Mouse (Mus musculus) heart, embryonic 12.5 days (tissue): Measurements from ENCODE around the gene Nucks1. TPM values are rescaled to one million over a fixed set of nuclear protein-coding genes. Genes with fewer than 3 reads are reported as not detected.

Experiments
- ATAC-seq: fragments of 200-750 bp; cut with Nextera tagmentation; 2 replicates; pipeline ENCODE4 v1.8.0; 2017; ENCODE audit warnings: moderate TSS enrichment, moderate library complexity; ENCODE audit not compliant: insufficient number of reproducible peaks, low FRiP score
- H3K27ac ChIP-seq: fragments of 300-500 bp; sonication (generic); 2 replicates; pipeline ENCODE4 v1.5.1; 2016; ENCODE audit warnings: mild to moderate bottlenecking, moderate library complexity; ENCODE audit not compliant: poor library complexity, severe bottlenecking
- H3K27me3 ChIP-seq: fragments of 300-500 bp; sonication (generic); replicated peaks from 2 replicates; pipeline ENCODE4 v1.6.1; 2016; ENCODE audit warnings: mild to moderate bottlenecking, moderate library complexity
- H3K36me3 ChIP-seq: fragments of 300-500 bp; sonication (generic); 2 replicates; pipeline ENCODE4 v1.6.1; 2016; ENCODE audit warnings: mild to moderate bottlenecking, moderate library complexity
- H3K4me1 ChIP-seq: fragments of 300-500 bp; sonication (generic); replicated peaks from 2 replicates; pipeline ENCODE4 v1.6.1; 2016; ENCODE audit warnings: mild to moderate bottlenecking
- H3K4me2 ChIP-seq: fragments of 300-500 bp; sonication (generic); 2 replicates; pipeline ENCODE4 v1.6.1; 2016; ENCODE audit warnings: mild to moderate bottlenecking, moderate library complexity
- H3K4me3 ChIP-seq: fragments of 300-500 bp; sonication (generic); 2 replicates; pipeline ENCODE4 v1.5.1; 2016; ENCODE audit warnings: mild to moderate bottlenecking
- H3K9ac ChIP-seq: fragments of 300-500 bp; sonication (generic); 2 replicates; pipeline ENCODE4 v1.6.1; 2016; ENCODE audit warnings: mild to moderate bottlenecking, moderate library complexity
- H3K9me3 ChIP-seq: fragments of 300-500 bp; sonication (generic); replicated peaks from 2 replicates; pipeline ENCODE4 v1.6.1; 2016; ENCODE audit warnings: mild to moderate bottlenecking, moderate library complexity
- WGBS: fragments of 180-500 bp; shearing (Covaris S2); methylation state at CpG from one replicate; pipeline ENCODE4 v1.1.7; 2016; 5-methylcytosine and 5-hydroxymethylcytosine counted together
- polyA plus RNA-seq: library from polyadenylated mRNA; unstranded; fragments of >200 nt; fragmentation: Nextera tagmentation; extraction: Ambion mirVana; gene quantifications from 2 replicates; pipeline ENCODE4 v1.2.1, GENCODE M21; 2016

Nucks1 gene
- polyA plus RNA-seq, 1 experiment from 2014 or later = 72.9 TPM

- Histone ChIP-seq H3K4me3 (no peak overlapping the region), H3K4me2 (no peak overlapping the region), H3K9me3 (no peaks in the 10 kb centered on the region), H3K4me1 (peaks cover 44% of the 10 kb centered on the region), H3K27ac (no peak overlapping the region), H3K27me3 (peaks cover 77% of the 10 kb centered on the region), H3K36me3 (no peaks in the 10 kb centered on the region), H3K9ac (no peak overlapping the region)
- no peak for ATAC-seq
- 61% methylated on average over 6 of the region's 6 CpGs for WGBS
These were observed 58.6 kb downstream of the Nucks1 start for GRCm38 (mm10) chr1:131968983-131969382.

- no peak overlapping the region for H3K4me3 ChIP-seq
- H3K36me3 ChIP-seq = no peaks in the 10 kb centered on the region
- H3K4me2 ChIP-seq = no peak overlapping the region
- no peak overlapping the region for H3K27ac ChIP-seq
- 54% methylated on average over 4 of the region's 4 CpGs for WGBS
- peaks cover 37% of the 10 kb centered on the region for H3K4me1 ChIP-seq
- ATAC-seq = no peak
- no peak overlapping the region for H3K9ac ChIP-seq
- no peaks in the 10 kb centered on the region for H3K9me3 ChIP-seq
- H3K27me3 ChIP-seq = peaks cover 70% of the 10 kb centered on the region
These were observed 59.5 kb downstream of the Nucks1 start for GRCm38 (mm10) chr1:131969825-131970224.

- H3K27ac ChIP-seq = no peak overlapping the region
- H3K36me3 ChIP-seq = no peaks in the 10 kb centered on the region
- peaks cover 70% of the 10 kb centered on the region for H3K27me3 ChIP-seq
- peaks cover 37% of the 10 kb centered on the region for H3K4me1 ChIP-seq
- WGBS = 61% methylated on average over 5 of the region's 5 CpGs
- H3K9me3 ChIP-seq = no peaks in the 10 kb centered on the region
- peak overlapping the region; percentile 44; the same call in 1 of the 2 replicates for H3K9ac ChIP-seq
- no peak overlapping the region for H3K4me3 ChIP-seq
- 0 out of 2 replicates have a peak overlapping the region, but pooled peaks have one; percentile 54 for H3K4me2 ChIP-seq
- ATAC-seq = no peak
These were observed 60.0 kb downstream of the Nucks1 start for GRCm38 (mm10) chr1:131970322-131970660.

GRCm38 (mm10) chr1:131970661-131971520, 60.6 kb downstream of the Nucks1 start:
- Histone ChIP-seq H3K27me3 (peaks cover 69% of the 10 kb centered on the region), H3K9me3 (no peaks in the 10 kb centered on the region), H3K4me3 (peak overlapping the region; percentile 7; the same call in 1 of the 2 replicates), H3K27ac (no peak overlapping the region), H3K36me3 (no peaks in the 10 kb centered on the region), H3K4me2 (peak overlapping the region; percentile 54), H3K4me1 (peaks cover 37% of the 10 kb centered on the region), H3K9ac (peak overlapping the region; percentile 44; the same call in 1 of the 2 replicates)
- ATAC-seq = no peak
- WGBS = 11% methylated on average over 16 of the region's 16 CpGs

- no peaks in the 10 kb centered on the region for H3K36me3 ChIP-seq
- H3K27ac ChIP-seq = no peak overlapping the region
- H3K4me3 ChIP-seq = no peak overlapping the region
- H3K27me3 ChIP-seq = peaks cover 64% of the 10 kb centered on the region
- H3K4me2 ChIP-seq = no peak overlapping the region
- no peak overlapping the region for H3K9ac ChIP-seq
- H3K9me3 ChIP-seq = no peaks in the 10 kb centered on the region
- 35% methylated on average over 15 of the region's 15 CpGs for WGBS
- ATAC-seq = no peak
- peaks cover 33% of the 10 kb centered on the region for H3K4me1 ChIP-seq
These were observed 61.6 kb downstream of the Nucks1 start for GRCm38 (mm10) chr1:131971771-131972497.

- Histone ChIP-seq H3K9me3 (no peaks in the 10 kb centered on the region), H3K4me2 (no peak overlapping the region), H3K36me3 (no peaks in the 10 kb centered on the region), H3K9ac (no peak overlapping the region), H3K4me3 (no peak overlapping the region), H3K27ac (no peak overlapping the region), H3K27me3 (peaks cover 63% of the 10 kb centered on the region), H3K4me1 (peaks cover 33% of the 10 kb centered on the region)
- 33% methylated on average over 13 of the region's 13 CpGs for WGBS
- no peak for ATAC-seq
These were observed 62.4 kb downstream of the Nucks1 start for GRCm38 (mm10) chr1:131972498-131973334.

GRCm38 (mm10) chr1:131973991-131974390, 63.7 kb downstream of the Nucks1 start:
- H3K4me3 ChIP-seq = no peak overlapping the region
- no peak overlapping the region for H3K27ac ChIP-seq
- no peaks in the 10 kb centered on the region for H3K9me3 ChIP-seq
- ATAC-seq = no peak
- peaks cover 33% of the 10 kb centered on the region for H3K4me1 ChIP-seq
- peaks cover 51% of the 10 kb centered on the region for H3K27me3 ChIP-seq
- H3K4me2 ChIP-seq = no peak overlapping the region
- H3K36me3 ChIP-seq = no peaks in the 10 kb centered on the region
- 71% methylated on average over 6 of the region's 6 CpGs for WGBS
- no peak overlapping the region for H3K9ac ChIP-seq

GRCm38 (mm10) chr1:131976886-131977285, 66.6 kb downstream of the Nucks1 start:
- Histone ChIP-seq H3K4me2 (no peak overlapping the region), H3K27ac (no peak overlapping the region), H3K27me3 (peaks cover 33% of the 10 kb centered on the region), H3K4me1 (peaks cover 15% of the 10 kb centered on the region), H3K9ac (no peak overlapping the region), H3K36me3 (no peaks in the 10 kb centered on the region), H3K9me3 (no peaks in the 10 kb centered on the region), H3K4me3 (no peak overlapping the region)
- 80% methylated on average over 5 of the region's 5 CpGs for WGBS
- no peak for ATAC-seq

GRCm38 (mm10) chr1:131980471-131980870, 70.1 kb downstream of the Nucks1 start:
- H3K4me2 ChIP-seq = no peak overlapping the region
- ATAC-seq = no peak
- no peak overlapping the region for H3K9ac ChIP-seq
- H3K36me3 ChIP-seq = no peaks in the 10 kb centered on the region
- 32% methylated on average over 2 of the region's 2 CpGs for WGBS
- no peaks in the 10 kb centered on the region for H3K9me3 ChIP-seq
- H3K4me3 ChIP-seq = no peak overlapping the region
- H3K27me3 ChIP-seq = peaks cover 15% of the 10 kb centered on the region
- H3K27ac ChIP-seq = no peak overlapping the region
- H3K4me1 ChIP-seq = no peaks in the 10 kb centered on the region

- peak; percentile 37; the same call in 1 of the 2 replicates for ATAC-seq
These were observed 71.2 kb downstream of the Nucks1 start for GRCm38 (mm10) chr1:131981378-131982013.

More at GRCm38 (mm10) chr1:131981378-131982013, 71.2 kb downstream of the Nucks1 start:
- H3K4me2 ChIP-seq = no peak overlapping the region
- peaks cover 11% of the 10 kb centered on the region for H3K27me3 ChIP-seq
- H3K27ac ChIP-seq = no peak overlapping the region
- H3K4me1 ChIP-seq = no peaks in the 10 kb centered on the region
- H3K9ac ChIP-seq = no peak overlapping the region
- H3K4me3 ChIP-seq = no peak overlapping the region
- no peaks in the 10 kb centered on the region for H3K36me3 ChIP-seq
- no peaks in the 10 kb centered on the region for H3K9me3 ChIP-seq
- WGBS = 50% methylated on average over 12 of the region's 12 CpGs
